Mouse (Mus musculus) liver, embryonic 14.5 days (tissue): ENCODE results near the gene Foxp2.

Experiments used
- CTCF ChIP-seq: IDR thresholded peaks from 2 replicates; pipeline ENCODE4 v1.5.1; 2016; ENCODE audit warnings: antibody characterized with exemption, low read depth, control low read depth
- EP300 ChIP-seq: IDR thresholded peaks from 2 replicates; pipeline ENCODE4 v1.6.1; 2016; ENCODE audit warnings: antibody characterized with exemption, low read depth

DNA sequence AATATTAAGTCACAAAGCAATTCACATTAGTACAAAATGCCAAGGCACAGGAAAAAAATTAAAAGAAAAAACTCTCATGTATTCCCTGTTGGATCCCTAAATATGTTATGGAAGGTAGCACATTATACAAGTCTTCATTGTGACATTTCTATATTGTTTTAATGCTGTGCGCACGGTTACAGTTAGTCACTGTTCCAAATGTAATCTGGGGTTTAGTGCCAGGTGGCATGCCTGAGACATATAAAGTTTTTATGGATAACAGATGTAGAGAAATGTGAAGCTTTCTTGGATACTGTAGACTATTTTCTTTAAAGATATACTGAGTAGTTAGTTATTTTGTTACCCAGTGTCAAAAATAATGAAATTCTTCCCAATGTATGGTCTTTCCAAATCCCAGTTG lies 229.0 kb downstream of the Foxp2 start:
- TF ChIP-seq EP300 (no peak), CTCF (no peak)
